Mouse (Mus musculus): Measurements from ENCODE around the gene Gm7347. TPM values are rescaled to one million over a fixed set of nuclear protein-coding genes. Genes with fewer than 3 reads are reported as not detected.

The Gm7347 gene
- polyA plus RNA-seq (2014; fragmentation: Illumina TruSeq; extraction: RNeasy Lipid Tissue Mini Kit (QIAGEN cat#74804); ENCODE audit: low read depth, low replicate concordance), result not detected

GRCm38 (mm10) chr5:26058481-26058880 lies at the start of gene Gm7347:
Gene Gm7347, minus strand, starts transcription at chr5:26058581.

DNA sequence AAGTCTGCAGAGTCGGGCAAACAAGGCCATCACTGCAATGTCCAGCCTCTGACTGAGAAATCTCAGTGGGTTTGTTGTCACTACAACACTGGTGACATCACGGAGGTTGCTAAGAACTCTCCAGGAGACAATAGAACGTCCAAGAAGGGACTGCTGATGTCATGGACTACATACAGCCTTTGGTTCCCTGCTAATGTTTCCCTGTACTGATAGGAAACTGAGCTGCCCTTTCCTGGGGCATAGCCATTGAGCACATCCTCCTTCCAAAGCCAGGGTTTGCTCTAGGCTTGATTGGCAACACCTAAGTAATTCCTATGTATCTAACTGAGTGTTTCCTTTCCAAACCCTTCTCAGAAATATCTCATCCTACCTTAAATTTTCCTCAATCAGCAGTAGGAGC lies 46.9 kb upstream of the Gm7347 start, which contains the start of gene 5031410I06Rik:
TSS of gene 5031410I06Rik (minus strand) at position 101 of the 400 bp plus-strand sequence.

GRCm38 (mm10) chr5:26089191-26089590 lies 30.8 kb upstream of the Gm7347 start, which contains the start of gene Gm10471:
Gene Gm10471, minus strand, starts transcription at chr5:26089291.

GRCm38 (mm10) chr5:26039458-26039857 lies 18.9 kb downstream of the Gm7347 start, which contains the start of gene Speer4a:
Gene Speer4a, minus strand, starts transcription at chr5:26039558.

GRCm38 (mm10) chr5:26022816-26023215 lies 35.6 kb downstream of the Gm7347 start, which contains the start of gene Gm5862:
Gene Gm5862, minus strand, starts transcription at chr5:26022916.

DNA sequence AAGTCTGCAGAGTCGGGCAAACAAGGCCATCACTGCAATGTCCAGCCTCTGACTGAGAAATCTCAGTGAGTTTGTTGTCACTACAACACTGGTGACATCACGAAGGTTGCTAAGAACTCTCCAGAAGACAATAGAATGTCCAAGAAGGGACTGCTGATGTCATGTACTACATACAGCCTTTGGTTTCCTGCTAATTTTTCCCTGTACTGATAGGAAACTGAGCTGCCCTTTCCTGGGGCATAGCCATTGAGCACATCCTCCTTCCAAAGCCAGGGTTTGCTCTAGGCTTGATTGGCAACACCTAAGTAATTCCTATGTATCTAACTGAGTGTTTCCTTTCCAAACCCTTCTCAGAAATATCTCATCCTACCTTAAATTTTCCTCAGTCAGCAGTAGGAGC lies 53.7 kb downstream of the Gm7347 start, which contains the start of gene Gm1979:
TSS of gene Gm1979 (minus strand) at position 101 of the 400 bp plus-strand sequence.

Other genes starting within 250 kb of the Gm7347 start
- not detected for gene Gm21663, start 116.2 kb downstream of the Gm7347 start, polyA plus RNA-seq (2014; fragmentation: Illumina TruSeq; extraction: RNeasy Lipid Tissue Mini Kit (QIAGEN cat#74804); ENCODE audit: low read depth, low replicate concordance)
- not detected for gene Gm21671, start 104.2 kb downstream of the Gm7347 start, polyA plus RNA-seq (2014; fragmentation: Illumina TruSeq; extraction: RNeasy Lipid Tissue Mini Kit (QIAGEN cat#74804); ENCODE audit: low read depth, low replicate concordance)
- gene Gm21680, start 85.9 kb downstream of the Gm7347 start, polyA plus RNA-seq (2014; fragmentation: Illumina TruSeq; extraction: RNeasy Lipid Tissue Mini Kit (QIAGEN cat#74804); ENCODE audit: low read depth, low replicate concordance), result not detected
- not detected for gene Gm21698, start 69.9 kb downstream of the Gm7347 start, polyA plus RNA-seq (2014; fragmentation: Illumina TruSeq; extraction: RNeasy Lipid Tissue Mini Kit (QIAGEN cat#74804); ENCODE audit: low read depth, low replicate concordance)
- not detected for gene Gm1979, start 53.8 kb downstream of the Gm7347 start, polyA plus RNA-seq (2014; fragmentation: Illumina TruSeq; extraction: RNeasy Lipid Tissue Mini Kit (QIAGEN cat#74804); ENCODE audit: low read depth, low replicate concordance)
- gene Gm5862, start 35.7 kb downstream of the Gm7347 start, polyA plus RNA-seq (2014; fragmentation: Illumina TruSeq; extraction: RNeasy Lipid Tissue Mini Kit (QIAGEN cat#74804); ENCODE audit: low read depth, low replicate concordance), result not detected
- gene Speer4a, start 19.0 kb downstream of the Gm7347 start, polyA plus RNA-seq (2014; fragmentation: Illumina TruSeq; extraction: RNeasy Lipid Tissue Mini Kit (QIAGEN cat#74804); ENCODE audit: low read depth, low replicate concordance), result not detected
- gene Gm10471, start 30.7 kb upstream of the Gm7347 start, polyA plus RNA-seq (2014; fragmentation: Illumina TruSeq; extraction: RNeasy Lipid Tissue Mini Kit (QIAGEN cat#74804); ENCODE audit: low read depth, low replicate concordance), result not detected
- gene 5031410I06Rik, start 46.8 kb upstream of the Gm7347 start, polyA plus RNA-seq (2014; fragmentation: Illumina TruSeq; extraction: RNeasy Lipid Tissue Mini Kit (QIAGEN cat#74804); ENCODE audit: low read depth, low replicate concordance), result not detected
- gene Gm10220, start 62.8 kb upstream of the Gm7347 start, polyA plus RNA-seq (2014; fragmentation: Illumina TruSeq; extraction: RNeasy Lipid Tissue Mini Kit (QIAGEN cat#74804); ENCODE audit: low read depth, low replicate concordance), result not detected
- not detected for gene Gm7361, start 199.1 kb upstream of the Gm7347 start, polyA plus RNA-seq (2014; fragmentation: Illumina TruSeq; extraction: RNeasy Lipid Tissue Mini Kit (QIAGEN cat#74804); ENCODE audit: low read depth, low replicate concordance)